Mouse (Mus musculus) left cerebral cortex, postnatal 25 days (tissue): ENCODE measurements around the gene Atl1. TPM values are rescaled to one million over a fixed set of nuclear protein-coding genes. Genes with fewer than 3 reads are reported as not detected.
A peak's percentile ranks its signal among the peaks of the same experiment; 100 is the strongest.

Experiments used
- DNase-seq, 2 experiments: peaks; one replicate each; pipeline ENCODE4 v3.0.0; 2022; ENCODE audit warnings: low spot score in 2 of 2, mixed read lengths in 1 of 2
- intact Hi-C: fragments of 180-260 bp; cut with DNase I; formaldehyde crosslinking; loops from one replicate; pipeline ENCODE4 v1.15.1; 2025
- total RNA-seq, 2 experiments: library from RNA; stranded (reverse); gene quantifications; 2 replicates each; pipeline ENCODE4 v1.2.3; 2021

The Atl1 gene
- total RNA-seq = 100 to 1,000 TPM; 236 to 246 TPM

GRCm38 (mm10) chr12:69892371-69893251, at the start of gene Atl1, which contains the start of gene Map4k5:
TSS of gene Atl1 (plus strand) at chr12:69892614.
TSS of gene Map4k5 (minus strand) at chr12:69893200.
- intact Hi-C loops = loop anchor here (2.0 to 5.0 kb wide), 3 partner anchors 35 to 160 kb away; no protein-coding TSS in a partner anchor
- DNase-seq = peak; percentile 92 to 93

GRCm38 (mm10) chr12:69843531-69844445, 48.6 kb upstream of the Atl1 start:
- DNase-seq = peak; percentile 55 to 77
- intact Hi-C loops = no loop called here

- DNase-seq = no peak
- intact Hi-C loops = no loop called here
These were observed 46.7 kb upstream of the Atl1 start for GRCm38 (mm10) chr12:69845722-69846121.

- intact Hi-C loops = no loop called here
- DNase-seq = no peak
These were observed 45.9 kb upstream of the Atl1 start for GRCm38 (mm10) chr12:69846499-69846898.

- intact Hi-C loops = no loop called here
- no peak for DNase-seq
These were observed 44.1 kb upstream of the Atl1 start for GRCm38 (mm10) chr12:69848083-69848878.

- intact Hi-C loops = no loop called here
- no peak for DNase-seq
These were observed 40.1 kb upstream of the Atl1 start for GRCm38 (mm10) chr12:69852288-69852687.

GRCm38 (mm10) chr12:69853387-69853786, 39.0 kb upstream of the Atl1 start:
- DNase-seq = no peak
- intact Hi-C loops = no loop called here

- DNase-seq = no peak
- intact Hi-C loops = no loop called here
These were observed 38.5 kb upstream of the Atl1 start for GRCm38 (mm10) chr12:69853942-69854341.

- no peak for DNase-seq
- intact Hi-C loops = loop anchor here (5.0 kb wide), 1 partner anchor 37 kb away; the partner anchor contains the start of genes Atl1 and Map4k5
These were observed 36.6 kb upstream of the Atl1 start for GRCm38 (mm10) chr12:69855641-69856300.

GRCm38 (mm10) chr12:69856398-69856797, 36.0 kb upstream of the Atl1 start:
- peak in 1 of 2 experiments; percentile 84 for DNase-seq
- intact Hi-C loops = loop anchor here (5.0 kb wide), 1 partner anchor 36 kb away; the partner anchor contains the start of genes Atl1 and Map4k5

GRCm38 (mm10) chr12:69857597-69857996, 34.8 kb upstream of the Atl1 start:
- intact Hi-C loops = loop anchor here (5.0 kb wide), 1 partner anchor 35 kb away; the partner anchor contains the start of genes Atl1 and Map4k5
- DNase-seq = no peak

GRCm38 (mm10) chr12:69858847-69859246, 33.6 kb upstream of the Atl1 start:
- intact Hi-C loops = loop anchor here (5.0 kb wide), 1 partner anchor 33 kb away; the partner anchor contains the start of genes Atl1 and Map4k5
- no peak for DNase-seq

GRCm38 (mm10) chr12:69863505-69863904, 28.9 kb upstream of the Atl1 start:
- intact Hi-C loops = no loop called here
- DNase-seq = no peak

- DNase-seq = no peak
- intact Hi-C loops = no loop called here
These were observed 28.2 kb upstream of the Atl1 start for GRCm38 (mm10) chr12:69864164-69864692.

GRCm38 (mm10) chr12:69867338-69867737, 25.1 kb upstream of the Atl1 start:
- intact Hi-C loops = no loop called here
- DNase-seq = no peak

- intact Hi-C loops = no loop called here
- no peak for DNase-seq
These were observed 20.8 kb upstream of the Atl1 start for GRCm38 (mm10) chr12:69871632-69872031.

- DNase-seq = peak in 1 of 2 experiments; percentile 54
- intact Hi-C loops = no loop called here
These were observed 14.5 kb upstream of the Atl1 start for GRCm38 (mm10) chr12:69877842-69878363.

- intact Hi-C loops = no loop called here
- no peak for DNase-seq
These were observed 13.2 kb upstream of the Atl1 start for GRCm38 (mm10) chr12:69879172-69879665.
